Mouse (Mus musculus): Measurements from ENCODE around the gene Mogs.

DNA sequence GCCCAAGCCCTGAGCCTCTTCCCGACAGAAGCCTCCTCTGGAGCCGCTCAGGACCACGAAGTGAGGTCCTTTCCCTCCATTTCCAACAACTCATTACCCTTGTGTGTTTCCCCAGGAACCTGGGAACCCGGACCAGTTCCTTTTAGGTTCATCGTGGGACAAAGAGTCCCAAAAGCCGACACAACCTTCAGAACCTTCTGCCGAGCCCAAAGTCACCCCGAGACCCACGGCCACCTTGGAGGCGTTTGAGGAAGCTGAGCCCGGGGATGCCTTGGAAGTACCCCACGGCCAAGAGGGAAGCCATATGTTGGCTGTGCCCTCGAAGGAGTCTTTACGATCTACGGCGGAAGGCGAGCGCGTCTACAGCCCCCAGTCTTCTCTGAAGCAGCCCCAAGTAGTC is 46.1 kb downstream of the Mogs start:
- no peak for TF ChIP-seq CTCF (IDR thresholded peaks at IDR 0.05; ENCODE audit: low read depth, low read length)
- no peak for TF ChIP-seq GATA1 (IDR thresholded peaks at IDR 0.05; ENCODE audit: borderline replicate concordance, low read length)
